In the genomic region with DNA sequence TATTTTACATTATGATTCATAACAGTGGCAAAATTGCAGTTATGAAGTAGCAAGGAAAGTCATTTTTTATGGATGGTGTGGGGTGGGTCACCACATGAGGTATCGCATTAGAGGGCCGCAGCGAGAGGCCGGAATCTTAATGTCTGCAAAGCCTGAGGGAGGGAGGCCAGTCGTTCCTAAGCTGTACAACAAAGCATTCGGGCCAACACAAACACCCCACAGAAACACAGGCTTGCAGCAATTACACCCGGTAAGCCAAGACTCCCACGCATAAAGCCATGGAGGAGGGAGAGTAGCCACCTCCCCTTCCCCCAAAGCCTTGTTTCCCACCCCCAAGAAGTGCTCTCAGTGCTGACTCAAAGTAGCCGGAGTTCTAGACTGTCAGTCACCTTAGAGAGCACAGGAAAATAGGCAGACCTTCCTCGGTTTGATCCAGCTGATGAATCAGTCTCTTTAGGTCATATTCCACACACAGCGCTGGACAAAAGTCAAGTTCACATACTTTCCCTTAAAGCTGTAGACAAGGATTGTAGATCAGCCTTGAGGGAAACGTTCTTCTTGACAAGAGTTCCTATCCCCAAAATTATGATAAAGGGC, we compare ENCODE assay signal across 16 mouse cellular contexts. TPM values are rescaled to one million over a fixed set of nuclear protein-coding genes. Genes with fewer than 3 reads are reported as not detected.
DNase-seq lines count a peak whose midpoint lies in the region; ATAC-seq and TF ChIP-seq lines count a peak whose summit lies in the region.
"Had no signal": no experiment of that assay in that cellular context is flagged by ENCODE, and none has a peak within 500 bp of the region (broad histone marks: within the 10 kb centered on the region; RNA-seq: fewer than 3 reads in every experiment).

No protein-coding gene starts in this region.

- no peak overlapping the region for H3K4me3 ChIP-seq in lung, postnatal 0 days (ENCODE audit: low read depth, low read length)
- no peak overlapping the region for H3K4me3 ChIP-seq in midbrain, embryonic 11.5 days (ENCODE audit: low read depth, low read length)
- H3K4me3 ChIP-seq in intestine, embryonic 15.5 days (replicated peaks) = no peak overlapping the region
- H3K4me3 ChIP-seq: embryonic facial prominence, embryonic 15.5 days; limb, embryonic 12.5 days; lung, embryonic 15.5 days had no signal

- no peak overlapping the region for H3K27ac ChIP-seq in lung, postnatal 0 days (ENCODE audit: low read length)
- no peak overlapping the region for H3K27ac ChIP-seq in midbrain, embryonic 11.5 days (ENCODE audit: low read depth, low read length)
- H3K27ac ChIP-seq in intestine, embryonic 15.5 days = no peak overlapping the region
- H3K27ac ChIP-seq: embryonic facial prominence, embryonic 15.5 days; limb, embryonic 12.5 days; lung, embryonic 15.5 days; stomach, postnatal 0 days had no signal

- H3K27me3 ChIP-seq in lung, postnatal 0 days (replicated peaks; ENCODE audit: insufficient read depth, low read length) = no peaks in the 10 kb centered on the region
- H3K27me3 ChIP-seq in midbrain, embryonic 11.5 days (ENCODE audit: control insufficient read depth, insufficient read depth, low read length) = no peaks in the 10 kb centered on the region
- no peaks in the 10 kb centered on the region for H3K27me3 ChIP-seq in intestine, embryonic 15.5 days (replicated peaks)
- H3K27me3 ChIP-seq: embryonic facial prominence, embryonic 15.5 days; limb, embryonic 12.5 days; lung, embryonic 15.5 days had no signal

- 73% methylated on average over 12 of the region's 12 CpGs for WGBS in lung, postnatal 0 days
- WGBS in midbrain, embryonic 11.5 days = 76% methylated on average over 12 of the region's 12 CpGs
- 68% methylated on average over 12 of the region's 12 CpGs for WGBS in intestine, embryonic 15.5 days

- no peak for TF ChIP-seq CTCF in lung, postnatal 0 days (IDR thresholded peaks at IDR 0.05)

- ATAC-seq in lung, postnatal 0 days = no peak
- ATAC-seq in inflammation-experienced regulatory T-cells, adult 6 months = no peak
- no peak for ATAC-seq in midbrain, embryonic 11.5 days (ENCODE audit: low FRiP score)
- no peak for ATAC-seq in intestine, embryonic 15.5 days
- ATAC-seq: CD4-positive, CD25-positive, alpha-beta regulatory T cell, adult 4 months; intestine, postnatal 0 days had no signal

- H3K4me2 ChIP-seq in lung, postnatal 0 days (replicated peaks; ENCODE audit: low read depth, low read length) = no peak overlapping the region
- no peak overlapping the region for H3K4me2 ChIP-seq in midbrain, embryonic 11.5 days
- H3K4me2 ChIP-seq in intestine, embryonic 15.5 days (replicated peaks) = no peak overlapping the region
- H3K4me2 ChIP-seq: embryonic facial prominence, embryonic 15.5 days; limb, embryonic 12.5 days; lung, embryonic 15.5 days had no signal

- no peak for TF ChIP-seq EP300 in lung, postnatal 0 days (IDR thresholded peaks at IDR 0.05)

- no peaks in the 10 kb centered on the region for H3K4me1 ChIP-seq in lung, postnatal 0 days (ENCODE audit: insufficient read depth, low read depth, low read length)
- H3K4me1 ChIP-seq in midbrain, embryonic 11.5 days (ENCODE audit: control insufficient read depth, insufficient read depth, low read length) = no peaks in the 10 kb centered on the region
- H3K4me1 ChIP-seq in intestine, embryonic 15.5 days (replicated peaks) = no peaks in the 10 kb centered on the region
- H3K4me1 ChIP-seq: embryonic facial prominence, embryonic 15.5 days; limb, embryonic 12.5 days; lung, embryonic 15.5 days had no signal

- no peaks in the 10 kb centered on the region for H3K9me3 ChIP-seq in lung, postnatal 0 days (ENCODE audit: low read length)
- H3K9me3 ChIP-seq in midbrain, embryonic 11.5 days (ENCODE audit: control insufficient read depth, low read length) = no peaks in the 10 kb centered on the region
- H3K9me3 ChIP-seq in intestine, embryonic 15.5 days = no peaks in the 10 kb centered on the region
- H3K9me3 ChIP-seq: embryonic facial prominence, embryonic 15.5 days; limb, embryonic 12.5 days; lung, embryonic 15.5 days had no signal

- no peaks in the 10 kb centered on the region for H3K36me3 ChIP-seq in lung, postnatal 0 days (ENCODE audit: insufficient read depth, low read length)
- no peaks in the 10 kb centered on the region for H3K36me3 ChIP-seq in midbrain, embryonic 11.5 days (ENCODE audit: control insufficient read depth, insufficient read depth, low read length)
- no peaks in the 10 kb centered on the region for H3K36me3 ChIP-seq in intestine, embryonic 15.5 days
- H3K36me3 ChIP-seq: embryonic facial prominence, embryonic 15.5 days; limb, embryonic 12.5 days; lung, embryonic 15.5 days had no signal

- DNase-seq in lung, postnatal 10 days = peak; percentile 9
- no peak for DNase-seq in lung, postnatal 0 days (ENCODE audit: low spot score)
- DNase-seq in fibroblast of lung, adult 2 months (ENCODE audit: low read depth) = peak; percentile 92
- peak; percentile 13 for DNase-seq in kidney, adult 9 months
- DNase-seq in thymus, postnatal 4 days = no peak
- DNase-seq in midbrain, embryonic 11.5 days (ENCODE audit: low spot score, missing footprints) = no peak
- DNase-seq: cerebellum, adult 11-12 months; gastrocnemius, postnatal 10 days had no signal

- H3K9ac ChIP-seq in lung, postnatal 0 days (replicated peaks; ENCODE audit: low read depth) = no peak overlapping the region
- no peak overlapping the region for H3K9ac ChIP-seq in midbrain, embryonic 11.5 days (ENCODE audit: low read length)
- no peak overlapping the region for H3K9ac ChIP-seq in intestine, embryonic 15.5 days
- H3K9ac ChIP-seq: embryonic facial prominence, embryonic 15.5 days; limb, embryonic 12.5 days; lung, embryonic 15.5 days had no signal

RNA-seq across cellular contexts. Expression of gene Adcy10, which starts 51.2 kb away (rescaled TPM):
- polyA plus RNA-seq in lung, postnatal 0 days (2015; fragmentation: Nextera tagmentation; extraction: Ambion mirVana) = not detected in 2 replicates
- polyA plus RNA-seq in inflammation-experienced regulatory T-cells, adult 6 months (2017; shearing (Covaris generic)) = not detected
- 0.11 TPM in 1 of 2 replicates, not detected in the other for polyA plus RNA-seq in midbrain, embryonic 11.5 days (2014; fragmentation: Nextera tagmentation; extraction: Ambion mirVana)
- not detected in 2 replicates for polyA plus RNA-seq in intestine, embryonic 15.5 days (2015; fragmentation: Nextera tagmentation; extraction: Ambion mirVana)
- polyA plus RNA-seq: embryonic facial prominence, embryonic 15.5 days; intestine, postnatal 0 days; lung, embryonic 15.5 days; stomach, postnatal 0 days had no signal

Comparison
In these comparisons a context has a peak if more than half of its experiments do, and no peak if none do; other contexts are left out.
1. DNase-seq: peak in lung, postnatal 10 days (single experiment), fibroblast of lung, adult 2 months (single experiment) and kidney, adult 9 months (single experiment); none in lung, postnatal 0 days (single experiment), thymus, postnatal 4 days (single experiment) and midbrain, embryonic 11.5 days (single experiment).